9 mouse cellular contexts compared by ENCODE assay signal in genomic region chr6:124767920-124768703, GRCm38 (mm10). TPM values are rescaled to one million over a fixed set of nuclear protein-coding genes. Genes with fewer than 3 reads are reported as not detected.
DNase-seq lines count a peak whose midpoint lies in the region; ATAC-seq and TF ChIP-seq lines count a peak whose summit lies in the region.
"Had no signal": no experiment of that assay in that cellular context is flagged by ENCODE, and none has a peak within 500 bp of the region (broad histone marks: within the 10 kb centered on the region; RNA-seq: fewer than 3 reads in every experiment).

No protein-coding gene starts in this region.

- no peak for TF ChIP-seq CTCF in embryonic fibroblast, embryonic 13.5 days (IDR thresholded peaks at IDR 0.05; ENCODE audit: borderline replicate concordance, insufficient read depth, low read length)

- H3K27ac ChIP-seq in embryonic fibroblast, embryonic 13.5 days (ENCODE audit: insufficient read depth, low read length) = no peak overlapping the region
- H3K27ac ChIP-seq in neural tube, embryonic 13.5 days (replicated peaks) = 0 out of 2 replicates have a peak overlapping the region, but pooled peaks have one; percentile 28

- DNase-seq in embryo, embryonic 10.5 days (ENCODE audit: low spot score) = peak; percentile 46
- no peak for DNase-seq in embryo, embryonic 10 days (ENCODE audit: low spot score)
- peak; percentile 66 for DNase-seq in left cerebral cortex, adult 18-20 months (ENCODE audit: low spot score in 2 of 2)
- DNase-seq in spleen, postnatal 10 days (ENCODE audit: low spot score in 2 of 2) = no peak

- no peaks in the 10 kb centered on the region for H3K9me3 ChIP-seq in megakaryocyte, embryonic 14.5 days
- no peaks in the 10 kb centered on the region for H3K9me3 ChIP-seq in neural tube, embryonic 13.5 days

- peaks cover 25% of the 10 kb centered on the region for H3K36me3 ChIP-seq in megakaryocyte, embryonic 14.5 days (replicated peaks; ENCODE audit: low read length)
- no peaks in the 10 kb centered on the region for H3K36me3 ChIP-seq in neural tube, embryonic 13.5 days

- peak overlapping the region; percentile 82 for H3K9ac ChIP-seq in neural tube, embryonic 13.5 days

- peak; percentile 40; the same call in 1 of the 2 replicates for TF ChIP-seq POLR2A in embryonic fibroblast, embryonic 13.5 days (IDR thresholded peaks at IDR 0.05; ENCODE audit: low read depth, low read length)

- peaks cover 35% of the 10 kb centered on the region for H3K4me1 ChIP-seq in megakaryocyte, embryonic 14.5 days
- peaks cover 6% of the 10 kb centered on the region for H3K4me1 ChIP-seq in embryonic fibroblast, embryonic 13.5 days (ENCODE audit: control insufficient read depth, insufficient read depth, low read length)
- peaks cover 28% of the 10 kb centered on the region for H3K4me1 ChIP-seq in neural tube, embryonic 13.5 days (replicated peaks)

- peak overlapping the region; percentile 81 for H3K4me2 ChIP-seq in neural tube, embryonic 13.5 days

- H3K4me3 ChIP-seq in megakaryocyte, embryonic 14.5 days (replicated peaks) = peak overlapping the region; percentile 93
- peak overlapping the region; percentile 93 for H3K4me3 ChIP-seq in embryonic fibroblast, embryonic 13.5 days (ENCODE audit: insufficient read depth, low read length)
- H3K4me3 ChIP-seq in neural tube, embryonic 13.5 days = peak overlapping the region; percentile 53

- H3K27me3 ChIP-seq in megakaryocyte, embryonic 14.5 days (replicated peaks) = peaks cover 67% of the 10 kb centered on the region
- H3K27me3 ChIP-seq in neural tube, embryonic 13.5 days = peaks cover 11% of the 10 kb centered on the region; the same call in 1 of the 2 replicates

- 27% methylated on average over 19 of the region's 19 CpGs for WGBS in neural tube, embryonic 13.5 days

- no peak for ATAC-seq in megakaryocyte, adult 5-6 weeks (ENCODE audit: poor library complexity, severe bottlenecking)
- no peak; the same call in 1 of the 2 replicates for ATAC-seq in neural tube, embryonic 13.5 days (ENCODE audit: low read depth)

RNA-seq across cellular contexts. Expression of gene Eno2, which starts 1.4 kb away (rescaled TPM):
- polyA plus RNA-seq in megakaryocyte, embryonic 14.5 days (2012; ENCODE audit: insufficient read depth, low replicate concordance) = 5.8 and 6.2 TPM in 2 replicates
- not detected in 2 replicates for total RNA-seq in megakaryocyte, adult 5-6 weeks (2015)
- not detected in 2 replicates for total RNA-seq in megakaryocyte, adult 5-6 weeks (2017)
- polyA plus RNA-seq in embryonic fibroblast, embryonic 13.5 days (2011; ENCODE audit: insufficient read length, low read depth, missing spikeins) = 17.5 and 24.1 TPM in 2 replicates
- 1,000 to 10,000 TPM; 1,066 to 1,067 TPM for total RNA-seq in left cerebral cortex, adult 18-20 months (2021)
- polyA plus RNA-seq in neural tube, embryonic 13.5 days (2015; fragmentation: Nextera tagmentation; extraction: Ambion mirVana) = 67.2 and 69.8 TPM in 2 replicates

RNA-seq across cellular contexts. Expression of gene Lrrc23, which starts 11.4 kb away (rescaled TPM):
- polyA plus RNA-seq in megakaryocyte, embryonic 14.5 days (2012; ENCODE audit: insufficient read depth, low replicate concordance) = not detected in 2 replicates
- total RNA-seq in megakaryocyte, adult 5-6 weeks (2015) = not detected in 2 replicates
- total RNA-seq in megakaryocyte, adult 5-6 weeks (2017) = 0.26 and 3.9 TPM in 2 replicates
- not detected in 2 replicates for polyA plus RNA-seq in embryonic fibroblast, embryonic 13.5 days (2011; ENCODE audit: insufficient read length, low read depth, missing spikeins)
- 1 to 10 TPM; 1.0 to 1.1 TPM for total RNA-seq in left cerebral cortex, adult 18-20 months (2021)
- polyA plus RNA-seq in neural tube, embryonic 13.5 days (2015; fragmentation: Nextera tagmentation; extraction: Ambion mirVana) = 0.57 and 2.1 TPM in 2 replicates

RNA-seq across cellular contexts. Expression of gene Atn1, which starts 11.8 kb away (rescaled TPM):
- polyA plus RNA-seq in megakaryocyte, embryonic 14.5 days (2012; ENCODE audit: insufficient read depth, low replicate concordance) = 38.5 and 97.6 TPM in 2 replicates
- 25.7 and 29.8 TPM in 2 replicates for total RNA-seq in megakaryocyte, adult 5-6 weeks (2015)
- 3.0 and 10.9 TPM in 2 replicates for total RNA-seq in megakaryocyte, adult 5-6 weeks (2017)
- polyA plus RNA-seq in embryonic fibroblast, embryonic 13.5 days (2011; ENCODE audit: insufficient read length, low read depth, missing spikeins) = 75.9 and 77.3 TPM in 2 replicates
- 100 to 1,000 TPM; 158 to 181 TPM for total RNA-seq in left cerebral cortex, adult 18-20 months (2021)
- polyA plus RNA-seq in neural tube, embryonic 13.5 days (2015; fragmentation: Nextera tagmentation; extraction: Ambion mirVana) = 21.0 and 23.1 TPM in 2 replicates

RNA-seq across cellular contexts. Expression of gene Gm45234, which starts 12.3 kb away (rescaled TPM):
- 43.0 TPM in 1 of 2 replicates, not detected in the other for polyA plus RNA-seq in megakaryocyte, embryonic 14.5 days (2012; ENCODE audit: insufficient read depth, low replicate concordance)
- not detected in 2 replicates for total RNA-seq in megakaryocyte, adult 5-6 weeks (2015)
- total RNA-seq in megakaryocyte, adult 5-6 weeks (2017) = not detected in 2 replicates
- 0.58 and 0.63 TPM in 2 replicates for polyA plus RNA-seq in embryonic fibroblast, embryonic 13.5 days (2011; ENCODE audit: insufficient read length, low read depth, missing spikeins)
- total RNA-seq in left cerebral cortex, adult 18-20 months (2021) = 1 to 10 TPM in 1 of 2 experiments, not detected in 1; 1.4 TPM
- not detected in 2 replicates for polyA plus RNA-seq in neural tube, embryonic 13.5 days (2015; fragmentation: Nextera tagmentation; extraction: Ambion mirVana)
- total RNA-seq: heart, adult 18-20 months had no signal

RNA-seq across cellular contexts. Expression of gene Grcc10, which starts 26.9 kb away (rescaled TPM):
- 11.7 and 65.2 TPM in 2 replicates for polyA plus RNA-seq in megakaryocyte, embryonic 14.5 days (2012; ENCODE audit: insufficient read depth, low replicate concordance)
- 177 and 203 TPM in 2 replicates for total RNA-seq in megakaryocyte, adult 5-6 weeks (2015)
- 121 and 136 TPM in 2 replicates for total RNA-seq in megakaryocyte, adult 5-6 weeks (2017)
- polyA plus RNA-seq in embryonic fibroblast, embryonic 13.5 days (2011; ENCODE audit: insufficient read length, low read depth, missing spikeins) = 149 and 157 TPM in 2 replicates
- total RNA-seq in left cerebral cortex, adult 18-20 months (2021) = 100 to 1,000 TPM; 321 to 335 TPM
- 687 and 693 TPM in 2 replicates for polyA plus RNA-seq in neural tube, embryonic 13.5 days (2015; fragmentation: Nextera tagmentation; extraction: Ambion mirVana)

Comparison
In these comparisons a context has a peak if more than half of its experiments do, and no peak if none do; other contexts are left out.
1. DNase-seq: peak in embryo, embryonic 10.5 days (single experiment) and left cerebral cortex, adult 18-20 months (2 of 2); none in embryo, embryonic 10 days (single experiment) and spleen, postnatal 10 days (0 of 2).
2. Peak in every context shown above with its lines, with median percentiles within 50 percentile points of each other: H3K4me3 ChIP-seq.